Mouse (Mus musculus) heart, adult 2 months (tissue): Measurements from ENCODE around the gene Maff. TPM values are rescaled to one million over a fixed set of nuclear protein-coding genes. Genes with fewer than 3 reads are reported as not detected.

Experiments
- DNase-seq, 2 experiments: peaks; one replicate each; pipeline ENCODE4 v3.0.0; 2021
- H3K27ac ChIP-seq: fragments of 200-600 bp; 2 replicates; pipeline ENCODE4 v1.8.1; 2022
- H3K27me3 ChIP-seq: fragments of 200-500 bp; 2 replicates; pipeline ENCODE4 v1.6.1; 2012; ENCODE audit warnings: mild to moderate bottlenecking, low read length, inconsistent platforms, mixed read lengths; ENCODE audit not compliant: control insufficient read depth, insufficient read depth
- H3K36me3 ChIP-seq: fragments of 200-500 bp; 2 replicates; pipeline ENCODE4 v1.6.1; 2012; ENCODE audit warnings: low read length, inconsistent platforms; ENCODE audit not compliant: control insufficient read depth, insufficient read depth
- H3K4me1 ChIP-seq: fragments of 200-500 bp; 2 replicates; pipeline ENCODE4 v1.6.1; 2011; ENCODE audit warnings: low read length; ENCODE audit not compliant: control insufficient read depth, insufficient read depth
- H3K4me3 ChIP-seq: fragments of 200-600 bp; 2 replicates; pipeline ENCODE4 v1.8.1; 2022
- H3K79me2 ChIP-seq: fragments of 200-500 bp; replicated peaks from 2 replicates; pipeline ENCODE4 v1.6.1; 2012; ENCODE audit warnings: mild to moderate bottlenecking, inconsistent platforms, low read length, moderate library complexity, mixed read lengths; ENCODE audit not compliant: control insufficient read depth, insufficient read depth
- H3K9ac ChIP-seq: fragments of 200-500 bp; 2 replicates; pipeline ENCODE4 v1.6.1; 2012; ENCODE audit warnings: low read depth, mild to moderate bottlenecking, control low read depth, inconsistent platforms, low read length, mixed read lengths
- CTCF ChIP-seq: fragments of 200-600 bp; IDR thresholded peaks from 2 replicates; pipeline ENCODE4 v1.8.1; 2022; ENCODE audit warnings: antibody characterized with exemption, mild to moderate bottlenecking, moderate library complexity
- EP300 ChIP-seq: fragments of 200-500 bp; IDR thresholded peaks from 2 replicates; pipeline ENCODE4 v1.6.1; 2011; ENCODE audit warnings: low read depth, low read length, control low read depth; ENCODE audit not compliant: insufficient read depth
- POLR2A ChIP-seq: fragments of 200-500 bp; IDR thresholded peaks from 2 replicates; pipeline ENCODE4 v1.6.1; 2011; ENCODE audit warnings: mild to moderate bottlenecking, low read depth, low read length, control low read depth; ENCODE audit not compliant: insufficient read depth
- WGBS: fragments of 180-500 bp; shearing (Covaris S2); methylation state at CpG from one replicate; pipeline ENCODE4 v1.1.7; 2018; 5-methylcytosine and 5-hydroxymethylcytosine counted together
- intact Hi-C: fragments of 180-260 bp; cut with DNase I; formaldehyde crosslinking; loops from one replicate; pipeline ENCODE4 v1.15.1; 2025
- polyA plus RNA-seq: library from polyadenylated mRNA; depleted of rRNA; stranded (reverse); fragments of >200 nt; gene quantifications from 2 replicates; pipeline ENCODE4 v1.2.3, GENCODE M21; 2012
- total RNA-seq, 2 experiments: library from RNA; stranded (reverse); gene quantifications; 2 replicates each; pipeline ENCODE4 v1.2.3; 2021

Maff gene
- total and polyA plus RNA-seq, 3 experiments, result 4.3 to 13.7 (median 9.3) TPM

GRCm38 (mm10) chr15:79347845-79348506 lies 1.6 kb downstream of the Maff start:
- no peaks in the 10 kb centered on the region for H3K27me3 ChIP-seq
- 0 out of 2 replicates have a peak, but pooled peaks have one; percentile 42 for TF ChIP-seq EP300
- peak; percentile 6 for TF ChIP-seq POLR2A
- TF ChIP-seq CTCF, result peak; percentile 67
- intact Hi-C loops, result loop anchor here (2.0 to 5.0 kb wide), 2 partner anchors 19 to 106 kb away; partner anchors contain the start of gene Pla2g6
- peak overlapping the region; percentile 76 for H3K4me3 ChIP-seq
- peak overlapping the region; percentile 94 for H3K27ac ChIP-seq
- peak overlapping the region; percentile 80 for H3K9ac ChIP-seq
- WGBS, result under 1% methylated on average over 45 of the region's 46 CpGs
- peaks cover 13% of the 10 kb centered on the region for H3K4me1 ChIP-seq
- no peaks in the 10 kb centered on the region for H3K79me2 ChIP-seq
- no peaks in the 10 kb centered on the region for H3K36me3 ChIP-seq
- peak; percentile 84 to 85 for DNase-seq

DNA sequence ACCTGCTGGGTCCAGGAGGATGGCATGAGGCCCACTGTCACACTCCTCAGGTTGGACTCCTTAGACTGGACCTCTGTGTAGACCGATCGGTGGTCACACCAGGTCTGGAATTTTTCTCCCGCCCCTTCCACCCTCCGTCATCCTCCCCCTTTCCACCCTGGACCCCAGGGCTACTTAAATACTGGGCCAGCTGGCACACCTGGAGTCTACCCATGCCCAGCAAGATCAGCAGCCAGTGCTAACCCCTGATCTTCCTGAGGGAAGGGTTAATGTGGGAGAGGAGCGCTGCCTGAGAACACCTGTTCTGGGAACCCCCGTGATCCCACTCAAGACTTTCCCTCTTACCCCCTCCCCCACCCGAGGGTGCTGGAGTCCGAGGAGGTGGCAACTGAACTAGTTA lies 2.2 kb downstream of the Maff start:
- Histone ChIP-seq H3K27ac (peak overlapping the region; percentile 94), H3K36me3 (no peaks in the 10 kb centered on the region), H3K79me2 (no peaks in the 10 kb centered on the region), H3K4me1 (peaks cover 13% of the 10 kb centered on the region), H3K4me3 (peak overlapping the region; percentile 76), H3K27me3 (no peaks in the 10 kb centered on the region), H3K9ac (peak overlapping the region; percentile 80)
- 49% methylated on average over 8 of the region's 8 CpGs for WGBS
- TF ChIP-seq CTCF, result no peak
- no peak for TF ChIP-seq EP300
- TF ChIP-seq POLR2A, result no peak
- intact Hi-C loops, result loop anchor here (5.0 kb wide), 1 partner anchor 106 kb away; no protein-coding TSS in a partner anchor
- DNase-seq, result peak in 1 of 2 experiments; percentile 24

GRCm38 (mm10) chr15:79350866-79351265 lies 4.4 kb downstream of the Maff start:
- H3K4me1 ChIP-seq, result peaks cover 13% of the 10 kb centered on the region
- intact Hi-C loops, result no loop called here
- 92% methylated on average over 4 of the region's 4 CpGs for WGBS
- H3K4me3 ChIP-seq, result no peak overlapping the region; the same call in 1 of the 2 replicates
- H3K79me2 ChIP-seq, result no peaks in the 10 kb centered on the region
- H3K27me3 ChIP-seq, result no peaks in the 10 kb centered on the region
- 0 out of 2 replicates have a peak overlapping the region, but pooled peaks have one; percentile 20 for H3K9ac ChIP-seq
- H3K36me3 ChIP-seq, result no peaks in the 10 kb centered on the region
- DNase-seq, result no peak
- TF ChIP-seq CTCF (no peak), EP300 (no peak), POLR2A (no peak)
- peak overlapping the region; percentile 66 for H3K27ac ChIP-seq

GRCm38 (mm10) chr15:79351331-79351767 lies 4.9 kb downstream of the Maff start:
- WGBS, result 21% methylated on average over 15 of the region's 15 CpGs
- Histone ChIP-seq H3K27me3 (no peaks in the 10 kb centered on the region), H3K9ac (0 out of 2 replicates have a peak overlapping the region, but pooled peaks have one; percentile 24), H3K4me1 (peaks cover 13% of the 10 kb centered on the region), H3K4me3 (no peak overlapping the region; the same call in 1 of the 2 replicates), H3K79me2 (no peaks in the 10 kb centered on the region), H3K27ac (peak overlapping the region; percentile 66), H3K36me3 (no peaks in the 10 kb centered on the region)
- DNase-seq, result peak; percentile 71 to 81
- intact Hi-C loops, result no loop called here
- TF ChIP-seq EP300, result 0 out of 2 replicates have a peak, but pooled peaks have one; percentile 20
- TF ChIP-seq CTCF, result peak; percentile 36
- TF ChIP-seq POLR2A, result no peak

- intact Hi-C loops, result no loop called here
Observed at GRCm38 (mm10) chr15:79352479-79352878, 6.1 kb downstream of the Maff start.

DNA sequence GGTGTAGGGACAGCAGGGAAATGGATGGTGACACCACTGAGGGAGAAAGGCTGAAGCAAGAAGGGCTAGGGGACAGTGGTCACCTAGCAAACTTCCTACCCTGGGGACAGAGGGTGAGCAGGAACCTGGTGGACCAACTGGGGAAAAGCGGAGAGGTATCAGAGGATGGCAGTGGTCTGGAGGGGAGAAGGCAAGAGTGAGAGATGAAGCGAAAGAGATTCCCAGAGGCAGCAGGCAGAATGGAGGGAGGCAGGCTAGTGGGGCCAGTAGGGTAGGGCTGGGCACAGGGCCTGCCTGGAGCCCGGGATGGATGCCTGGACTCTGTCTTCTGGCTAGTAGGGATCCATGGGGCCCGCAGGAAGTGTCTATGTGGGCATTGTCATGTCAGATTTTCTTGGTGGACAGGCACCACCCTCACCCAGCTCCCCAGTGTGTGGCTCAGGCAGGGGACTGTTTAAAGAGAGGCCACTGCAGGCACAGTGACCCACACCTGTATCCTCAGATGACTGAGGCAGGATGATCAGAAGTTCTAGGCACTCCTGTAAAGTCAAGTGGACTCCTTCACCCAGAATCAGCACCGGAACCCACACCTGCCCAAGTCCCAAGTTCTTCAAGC lies 7.4 kb downstream of the Maff start:
- Histone ChIP-seq H3K36me3 (no peaks in the 10 kb centered on the region), H3K27me3 (no peaks in the 10 kb centered on the region), H3K9ac (no peak overlapping the region), H3K79me2 (no peaks in the 10 kb centered on the region), H3K27ac (no peak overlapping the region), H3K4me3 (no peak overlapping the region), H3K4me1 (peaks cover 13% of the 10 kb centered on the region)
- no peak for TF ChIP-seq POLR2A
- no peak for TF ChIP-seq CTCF
- intact Hi-C loops, result no loop called here
- DNase-seq, result no peak
- WGBS, result 85% methylated on average over 5 of the region's 5 CpGs

More at GRCm38 (mm10) chr15:79352479-79352878, 6.1 kb downstream of the Maff start:
- no peak for DNase-seq
- Histone ChIP-seq H3K9ac (no peak overlapping the region), H3K36me3 (no peaks in the 10 kb centered on the region), H3K4me1 (peaks cover 16% of the 10 kb centered on the region), H3K27me3 (no peaks in the 10 kb centered on the region), H3K27ac (no peak overlapping the region), H3K79me2 (no peaks in the 10 kb centered on the region), H3K4me3 (no peak overlapping the region)
- TF ChIP-seq POLR2A (no peak), EP300 (no peak), CTCF (no peak)
- 74% methylated on average over 6 of the region's 6 CpGs for WGBS
